Mouse (Mus musculus) MEL (cell line): ENCODE data around the gene 1700086D15Rik. TPM values are rescaled to one million over a fixed set of nuclear protein-coding genes. Genes with fewer than 3 reads are reported as not detected.

Experiments
- DNase-seq: peaks from one replicate; pipeline ENCODE4 v3.0.0; 2011; ENCODE audit warnings: low read depth, low spot score
- H3K27ac ChIP-seq: 2 replicates; pipeline ENCODE4 v1.5.1; 2012; ENCODE audit warnings: low read depth, mild to moderate bottlenecking, control low read depth, low read length, moderate library complexity; ENCODE audit not compliant: control insufficient read depth
- H3K27me3 ChIP-seq, 2 experiments: fragments of 150-350 bp in 1 of 2; sonication (generic) in 1 of 2; 2 replicates each; pipeline ENCODE4 v1.6.1; 2012; ENCODE audit warnings: low read length in 2 of 2, mild to moderate bottlenecking in 2 of 2, improper control_type of control experiment in 1 of 2, moderate library complexity in 1 of 2; ENCODE audit not compliant: insufficient read depth in 2 of 2, control insufficient read depth in 1 of 2
- H3K36me3 ChIP-seq, 2 experiments: 2 replicates each; pipeline ENCODE4 v1.6.1; 2012 to 2014; ENCODE audit warnings: low read length in 2 of 2, improper control_type of control experiment in 1 of 2, inconsistent platforms in 1 of 2, mild to moderate bottlenecking in 1 of 2; ENCODE audit not compliant: insufficient read depth in 2 of 2, control insufficient read depth in 1 of 2
- H3K4me1 ChIP-seq, 2 experiments: fragments of 150-350 bp in 1 of 2; sonication (generic) in 1 of 2; 2 replicates each; pipeline ENCODE4 v1.6.1; 2012; ENCODE audit warnings: low read length in 2 of 2, improper control_type of control experiment in 1 of 2, mild to moderate bottlenecking in 1 of 2; ENCODE audit not compliant: insufficient read depth in 2 of 2, control insufficient read depth in 1 of 2
- H3K4me3 ChIP-seq, 2 experiments: fragments of 150-350 bp in 1 of 2; sonication (generic) in 1 of 2; 2 replicates each; pipeline ENCODE4 v1.5.1; 2012; ENCODE audit warnings: low read depth in 2 of 2, low read length in 2 of 2, mild to moderate bottlenecking in 2 of 2, moderate library complexity in 2 of 2, control low read depth in 1 of 2, improper control_type of control experiment in 1 of 2; ENCODE audit not compliant: control insufficient read depth in 1 of 2, insufficient read depth in 1 of 2
- H3K79me2 ChIP-seq: 2 replicates; pipeline ENCODE4 v1.6.1; 2012; ENCODE audit warnings: mild to moderate bottlenecking, low read length, moderate library complexity; ENCODE audit not compliant: control insufficient read depth, poor library complexity, insufficient read depth
- H3K9ac ChIP-seq: 2 replicates; pipeline ENCODE4 v1.6.1; 2012; ENCODE audit warnings: low read depth, mild to moderate bottlenecking, control low read depth, low read length, moderate library complexity; ENCODE audit not compliant: control insufficient read depth, poor library complexity, severe bottlenecking
- H3K9me3 ChIP-seq: fragments of 150-350 bp; sonication (generic); replicated peaks from 2 replicates; pipeline ENCODE4 v1.6.1; 2012; ENCODE audit warnings: mild to moderate bottlenecking, low read length, improper control_type of control experiment, moderate library complexity; ENCODE audit not compliant: insufficient read depth
- CHD1 ChIP-seq: IDR thresholded peaks from 2 replicates; pipeline ENCODE4 v1.6.1; 2012; ENCODE audit warnings: low read depth, mild to moderate bottlenecking, inconsistent platforms, low read length, improper control_type of control experiment
- CTCF ChIP-seq, 3 experiments: IDR thresholded peaks in 2 of 3; conservative IDR thresholded peaks in 1 of 3; 2 replicates each; pipeline ENCODE4 v1.5.1; 2011 to 2012; ENCODE audit warnings: low read length in 3 of 3, low read depth in 2 of 3, mild to moderate bottlenecking in 2 of 3, improper control_type of control experiment in 1 of 3, inconsistent platforms in 1 of 3, mixed read lengths in 1 of 3, moderate library complexity in 1 of 3; ENCODE audit not compliant: control insufficient read depth in 1 of 3, insufficient read depth in 1 of 3, poor library complexity in 1 of 3, severe bottlenecking in 1 of 3
- E2F4 ChIP-seq: IDR thresholded peaks from 2 replicates; pipeline ENCODE4 v1.6.1; 2011; ENCODE audit warnings: low read depth, low read length, improper control_type of control experiment, borderline replicate concordance
- ELF1 ChIP-seq: IDR thresholded peaks from 2 replicates; pipeline ENCODE4 v1.6.1; 2014; ENCODE audit warnings: low read depth, mild to moderate bottlenecking, inconsistent platforms, low read length, improper control_type of control experiment, moderate library complexity
- ETS1 ChIP-seq: IDR thresholded peaks from 2 replicates; pipeline ENCODE4 v1.6.1; 2012; ENCODE audit warnings: low read depth, mild to moderate bottlenecking, inconsistent platforms, low read length, improper control_type of control experiment, moderate library complexity
- GABPA ChIP-seq: IDR thresholded peaks from 2 replicates; pipeline ENCODE4 v1.6.1; 2012; ENCODE audit warnings: low read depth, mild to moderate bottlenecking, inconsistent platforms, low read length, improper control_type of control experiment, moderate library complexity
- JUND ChIP-seq: IDR thresholded peaks from 2 replicates; pipeline ENCODE4 v1.6.1; 2011; ENCODE audit warnings: low read depth, mild to moderate bottlenecking, improper control_type of control experiment, low read length
- MAFK ChIP-seq: IDR thresholded peaks from 2 replicates; pipeline ENCODE4 v1.6.1; 2011; ENCODE audit warnings: low read depth, mild to moderate bottlenecking, low read length, improper control_type of control experiment, borderline replicate concordance
- MAX ChIP-seq: IDR thresholded peaks from 2 replicates; pipeline ENCODE4 v1.6.1; 2011; ENCODE audit warnings: low read length, improper control_type of control experiment
- MAZ ChIP-seq: IDR thresholded peaks from 2 replicates; pipeline ENCODE4 v1.6.1; 2012; ENCODE audit warnings: low read depth, mild to moderate bottlenecking, inconsistent platforms, low read length, improper control_type of control experiment
- MXI1 ChIP-seq: IDR thresholded peaks from 2 replicates; pipeline ENCODE4 v1.6.1; 2011; ENCODE audit warnings: mild to moderate bottlenecking, low read depth, low read length, improper control_type of control experiment
- MYC ChIP-seq: IDR thresholded peaks from 2 replicates; pipeline ENCODE4 v1.6.1; 2011; ENCODE audit warnings: low read depth, mild to moderate bottlenecking, low read length, improper control_type of control experiment, moderate library complexity
- NELFE ChIP-seq: IDR thresholded peaks from 2 replicates; pipeline ENCODE4 v1.6.1; 2011; ENCODE audit warnings: low read depth, low read length, improper control_type of control experiment
- POLR2A ChIP-seq, 2 experiments: IDR thresholded peaks; 2 replicates each; pipeline ENCODE4 v1.6.1; 2011 to 2012; ENCODE audit warnings: low read length in 2 of 2, mild to moderate bottlenecking in 2 of 2, control low read depth in 1 of 2, improper control_type of control experiment in 1 of 2, low read depth in 1 of 2, moderate library complexity in 1 of 2; ENCODE audit not compliant: control insufficient read depth in 1 of 2, insufficient read depth in 1 of 2, poor library complexity in 1 of 2
- POLR2AphosphoS5 ChIP-seq: IDR thresholded peaks from 2 replicates; pipeline ENCODE4 v1.6.1; 2012; ENCODE audit warnings: low read depth, borderline replicate concordance, mild to moderate bottlenecking, inconsistent platforms, low read length, moderate library complexity, mixed read lengths
- RCOR1 ChIP-seq: IDR thresholded peaks from 2 replicates; pipeline ENCODE4 v1.6.1; 2012; ENCODE audit warnings: low read depth, mild to moderate bottlenecking, inconsistent platforms, low read length, improper control_type of control experiment
- SIN3A ChIP-seq: IDR thresholded peaks from 2 replicates; pipeline ENCODE4 v1.6.1; 2012; ENCODE audit warnings: low read length, improper control_type of control experiment, inconsistent platforms
- SMC3 ChIP-seq: IDR thresholded peaks from 2 replicates; pipeline ENCODE4 v1.6.1; 2011; ENCODE audit warnings: low read depth, low read length, improper control_type of control experiment
- TBP ChIP-seq: IDR thresholded peaks from 2 replicates; pipeline ENCODE4 v1.8.0; 2011; ENCODE audit warnings: low read depth, low read length, improper control_type of control experiment
- TCF12 ChIP-seq: IDR thresholded peaks from 2 replicates; pipeline ENCODE4 v1.6.1; 2014; ENCODE audit warnings: low read depth, mild to moderate bottlenecking, inconsistent platforms, low read length, improper control_type of control experiment, moderate library complexity
- USF1 ChIP-seq: IDR thresholded peaks from 2 replicates; pipeline ENCODE4 v1.6.1; 2014; ENCODE audit warnings: low read depth, mild to moderate bottlenecking, inconsistent platforms, low read length, improper control_type of control experiment, moderate library complexity
- ZMIZ1 ChIP-seq: IDR thresholded peaks from 2 replicates; pipeline ENCODE4 v1.6.1; 2012; ENCODE audit warnings: low read depth, mild to moderate bottlenecking, inconsistent platforms, low read length, improper control_type of control experiment, moderate library complexity
- polyA plus RNA-seq, 2 experiments: library from polyadenylated mRNA; stranded (reverse) in 1 of 2; unstranded in 1 of 2; fragments of >175 nt in 1 of 2; fragments of >200 nt in 1 of 2; gene quantifications; 2 replicates each; pipeline versions ENCODE4 v1.2.1 to v1.2.4; 2012; ENCODE audit warnings: low replicate concordance in 2 of 2, low read depth in 1 of 2; ENCODE audit not compliant: insufficient read length in 2 of 2, insufficient read depth in 1 of 2, missing spikeins in 1 of 2
- total RNA-seq: library from RNA; depleted of rRNA; stranded (reverse); fragments of 300-350 nt; gene quantifications from 2 replicates; pipeline ENCODE4 v1.2.3, GENCODE M21; 2012

1700086D15Rik gene
- total and polyA plus RNA-seq, 3 experiments = not detected

DNA sequence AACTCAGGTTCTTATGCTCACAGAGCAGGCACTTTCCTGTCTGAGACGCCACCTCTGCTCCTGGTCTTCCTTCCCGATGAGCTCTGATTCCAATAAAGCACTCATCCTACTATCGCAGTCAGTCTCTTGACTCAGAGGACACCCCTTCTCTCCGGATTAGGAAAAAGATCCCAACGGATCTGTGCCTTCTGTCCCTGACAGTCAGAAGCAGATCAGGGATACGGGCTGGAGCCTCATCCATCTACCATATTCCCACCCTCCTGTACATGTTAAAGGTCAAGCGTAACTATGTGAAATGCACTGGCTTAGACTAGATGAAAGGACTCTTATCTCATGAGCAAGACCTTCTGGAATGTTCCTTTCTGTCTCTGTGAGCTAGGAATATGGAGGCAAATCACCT is 11.2 kb downstream of the 1700086D15Rik start:
- Histone ChIP-seq H3K9me3 (no peaks in the 10 kb centered on the region), H3K27me3 (no peaks in the 10 kb centered on the region)
- no peak for DNase-seq
- TF ChIP-seq CHD1 = no peak
- TF ChIP-seq TCF12 = no peak
- no peak for TF ChIP-seq MAX
- TF ChIP-seq MXI1 = no peak
- TF ChIP-seq NELFE = no peak
- TF ChIP-seq JUND = no peak
- no peak for TF ChIP-seq ZMIZ1
- TF ChIP-seq CTCF (IDR thresholded peaks at IDR 0.05 in 2 of 3, conservative IDR thresholded peaks at IDR 0.05 in 1 of 3; ENCODE audit: control insufficient read depth in 1 of 3, insufficient read depth in 1 of 3, low read depth in 2 of 3, low read length in 3 of 3, poor library complexity in 1 of 3, severe bottlenecking in 1 of 3) = no peak
- TF ChIP-seq TBP = no peak
- TF ChIP-seq, all 39 proteins: peak for 0
- Histone ChIP-seq H3K27ac (no peak overlapping the region), H3K79me2 (no peaks in the 10 kb centered on the region), H3K4me3 (no peak overlapping the region), H3K4me1 (no peaks in the 10 kb centered on the region), H3K9ac (no peak overlapping the region), H3K36me3 (no peaks in the 10 kb centered on the region)

DNA sequence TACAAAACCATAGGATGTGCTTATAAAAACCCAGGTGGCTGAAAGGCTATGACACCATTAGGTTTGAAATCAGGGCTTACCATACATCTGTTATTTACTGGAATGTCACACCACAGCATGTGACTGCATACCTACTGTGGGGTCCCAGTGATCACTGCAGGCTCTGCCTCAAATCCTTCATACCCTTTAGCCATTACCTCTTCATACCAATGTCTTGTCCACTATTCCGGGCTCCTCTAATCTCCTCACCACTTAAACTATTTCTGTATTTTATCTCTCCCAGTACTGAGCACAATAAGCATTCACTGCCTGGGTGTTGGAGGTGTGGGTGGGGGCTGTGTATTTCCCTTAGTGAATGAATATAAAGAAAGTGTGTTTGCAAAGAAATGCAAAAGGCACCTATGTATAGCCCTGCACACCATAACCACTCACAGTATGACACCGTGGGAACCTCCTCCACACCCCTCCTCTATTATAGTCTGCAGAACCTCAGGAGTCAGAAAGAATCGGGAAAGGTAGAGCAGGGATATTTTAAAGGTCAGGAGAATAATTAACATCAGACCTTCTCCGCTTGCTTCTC is 16.8 kb downstream of the 1700086D15Rik start:
- DNase-seq = no peak
- Histone ChIP-seq H3K4me3 (no peak overlapping the region), H3K9ac (no peak overlapping the region), H3K9me3 (no peaks in the 10 kb centered on the region)
- TF ChIP-seq RCOR1 (no peak), MAFK (no peak), MAZ (no peak), MAX (no peak), SMC3 (no peak), ZMIZ1 (no peak), SIN3A (no peak), POLR2A (IDR thresholded peaks at IDR 0.05; ENCODE audit: control insufficient read depth in 1 of 2, insufficient read depth in 1 of 2, low read depth in 1 of 2, low read length in 2 of 2, poor library complexity in 1 of 2) (no peak), CHD1 (no peak), ETS1 (no peak), GABPA (no peak), POLR2AphosphoS5 (no peak), TCF12 (no peak), E2F4 (no peak), ELF1 (no peak), JUND (no peak), USF1 (no peak), MYC (no peak)
- TF ChIP-seq, all 39 proteins: peak for 0
- Histone ChIP-seq H3K36me3 (no peaks in the 10 kb centered on the region), H3K27ac (no peak overlapping the region), H3K79me2 (no peaks in the 10 kb centered on the region), H3K4me1 (no peaks in the 10 kb centered on the region), H3K27me3 (no peaks in the 10 kb centered on the region)
